Mouse (Mus musculus): Measurements from ENCODE around the gene Cavin4.

- TF ChIP-seq POLR2A (IDR thresholded peaks at IDR 0.05; ENCODE audit: low read depth, low read length) = no peak
- peak; percentile 84; the same call in 1 of the 2 replicates for TF ChIP-seq CTCF (IDR thresholded peaks at IDR 0.05; ENCODE audit: borderline replicate concordance, insufficient read depth, low read length)
Observed at GRCm38 (mm10) chr4:48691793-48692437, 28.6 kb downstream of the Cavin4 start.
